Mouse (Mus musculus): ENCODE measurements around the gene Pnrc2. TPM values are rescaled to one million over a fixed set of nuclear protein-coding genes. Genes with fewer than 3 reads are reported as not detected.

The Pnrc2 gene
- total RNA-seq (2021), result 10 to 100 TPM; 59.0 to 80.1 TPM
- long read RNA-seq, transcript Pnrc2-201 (3 exons, 1,919 nt), result major isoform, 50 of 58 reads
- long read RNA-seq, partial matches to known transcripts, result 0 of 58 reads
- long read RNA-seq, other reads (novel, unspliced or antisense), result 6 of 58 reads

DNA sequence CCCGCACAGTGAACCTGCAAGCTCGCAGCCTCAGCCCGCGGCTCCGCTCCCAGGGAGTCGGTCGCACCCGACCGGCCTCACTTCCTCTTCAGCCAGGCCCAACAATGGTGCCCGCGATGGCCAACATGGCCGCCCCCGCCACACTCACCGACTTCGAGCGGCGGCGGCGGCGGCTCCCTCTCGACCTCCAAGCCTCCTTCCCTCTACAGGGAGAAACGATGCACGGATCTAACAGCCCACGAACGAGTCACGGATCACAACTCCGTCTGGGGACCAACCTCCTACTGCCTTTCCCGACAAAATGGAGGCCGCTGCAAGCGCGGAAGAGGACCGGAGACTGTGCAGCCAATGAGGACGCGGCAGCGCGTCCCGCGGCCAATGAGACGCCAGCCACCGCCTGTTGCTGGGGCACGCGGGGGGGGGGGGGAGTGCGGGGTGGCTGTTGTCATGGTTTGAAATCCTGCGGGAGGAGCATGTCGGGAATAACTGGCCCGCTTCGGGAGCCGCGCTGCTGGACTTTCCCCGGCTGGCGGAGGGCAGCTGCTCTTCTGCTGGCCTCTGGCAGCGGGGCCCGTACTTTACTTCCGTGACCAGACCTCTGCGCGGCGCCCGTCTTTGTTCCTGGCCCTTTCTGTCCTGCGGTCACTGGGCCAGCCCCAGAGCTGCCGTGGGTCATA, at the start of gene Pnrc2:
Gene Pnrc2 (minus strand): TSS at position 325 of the 677 bp plus-strand sequence.
- DNase-seq (ENCODE audit: low spot score in 2 of 2), result peak; percentile 88 to 92

GRCm38 (mm10) chr4:135922190-135922589, 48.5 kb upstream of the Pnrc2 start:
- no peak for DNase-seq (ENCODE audit: low spot score in 2 of 2)

- peak in 1 of 2 experiments; percentile 10 for DNase-seq (ENCODE audit: low spot score in 2 of 2)
Measured at GRCm38 (mm10) chr4:135921257-135922120, 47.8 kb upstream of the Pnrc2 start.

DNA sequence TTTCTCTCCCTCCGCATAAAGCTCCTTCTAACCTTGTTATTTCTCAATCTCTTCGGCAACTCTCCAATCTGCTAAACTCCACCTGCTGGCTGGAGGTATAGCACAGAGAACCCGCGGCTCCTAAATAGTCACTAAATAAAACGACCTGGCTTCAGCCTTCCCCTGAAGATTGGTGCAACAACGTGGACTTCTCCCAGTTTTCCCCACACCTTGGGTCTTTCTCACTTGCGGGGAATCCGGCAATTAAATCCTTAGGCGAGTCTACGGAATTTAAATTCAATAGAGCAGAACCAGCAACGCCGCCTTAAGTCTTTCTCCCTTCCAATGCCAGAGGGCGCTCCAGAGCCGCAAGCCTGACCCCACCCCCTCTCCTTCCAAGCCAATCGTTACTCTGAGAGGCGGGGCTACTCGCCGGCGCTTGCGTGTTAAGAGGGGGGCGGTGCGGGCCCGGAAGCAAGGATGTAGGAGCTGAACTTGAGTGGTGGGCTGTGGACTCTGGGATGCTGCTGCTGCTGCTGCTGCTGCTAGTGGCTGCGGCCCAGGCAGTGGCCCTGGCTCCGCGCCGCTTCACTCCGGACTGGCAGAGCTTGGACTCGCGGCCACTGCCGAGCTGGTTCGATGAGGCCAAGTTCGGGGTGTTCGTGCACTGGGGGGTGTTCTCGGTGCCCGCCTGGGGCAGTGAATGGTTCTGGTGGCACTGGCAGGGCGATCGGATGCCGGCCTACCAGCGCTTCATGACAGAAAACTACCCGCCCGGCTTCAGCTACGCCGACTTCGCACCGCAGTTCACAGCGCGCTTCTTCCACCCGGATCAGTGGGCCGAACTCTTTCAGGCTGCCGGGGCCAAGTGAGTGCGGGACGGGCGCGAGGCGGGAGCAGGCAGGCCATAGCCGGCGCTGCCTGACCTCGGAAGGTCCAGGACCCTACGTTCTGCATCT, 46.9 kb upstream of the Pnrc2 start, which contains the start of gene Fuca1:
Gene Fuca1 (plus strand): TSS at position 432 of the 938 bp plus-strand sequence.
- peak; percentile 97 to 98 for DNase-seq (ENCODE audit: low spot score in 2 of 2)

GRCm38 (mm10) chr4:135919280-135919639, 45.6 kb upstream of the Pnrc2 start:
- DNase-seq (ENCODE audit: low spot score in 2 of 2), result no peak

DNA sequence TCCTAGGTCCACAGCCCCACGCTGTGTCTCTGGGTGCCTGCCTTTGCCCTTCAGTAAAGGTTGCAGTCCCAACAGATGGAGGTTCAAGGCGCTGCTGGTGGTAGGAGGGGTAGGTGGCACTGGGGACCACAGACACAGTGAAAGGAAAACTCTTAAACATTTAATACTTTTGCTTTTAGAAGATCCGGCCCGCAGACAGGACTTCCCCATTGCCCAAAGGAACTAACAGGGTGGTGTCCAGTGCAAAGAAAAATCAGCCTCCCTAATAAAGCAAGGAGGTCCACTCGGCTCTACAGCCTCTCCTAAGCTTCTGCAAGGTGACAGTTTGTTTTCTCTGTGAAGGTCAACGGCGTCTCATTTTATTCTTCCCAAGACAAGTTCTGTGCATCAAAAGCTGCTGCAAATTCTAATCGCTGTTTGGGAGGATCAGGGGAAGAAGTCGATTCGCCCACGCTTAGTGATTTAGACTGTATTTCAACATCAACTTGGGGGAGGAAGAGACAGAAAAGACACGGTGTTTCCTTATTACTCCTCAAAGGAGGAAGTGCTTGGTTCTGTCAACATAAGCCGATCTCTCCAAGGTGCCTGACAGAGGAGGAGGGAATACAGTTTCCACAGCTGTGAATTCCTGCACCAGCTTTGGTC, 45.1 kb upstream of the Pnrc2 start:
- no peak for DNase-seq (ENCODE audit: low spot score in 2 of 2)

DNA sequence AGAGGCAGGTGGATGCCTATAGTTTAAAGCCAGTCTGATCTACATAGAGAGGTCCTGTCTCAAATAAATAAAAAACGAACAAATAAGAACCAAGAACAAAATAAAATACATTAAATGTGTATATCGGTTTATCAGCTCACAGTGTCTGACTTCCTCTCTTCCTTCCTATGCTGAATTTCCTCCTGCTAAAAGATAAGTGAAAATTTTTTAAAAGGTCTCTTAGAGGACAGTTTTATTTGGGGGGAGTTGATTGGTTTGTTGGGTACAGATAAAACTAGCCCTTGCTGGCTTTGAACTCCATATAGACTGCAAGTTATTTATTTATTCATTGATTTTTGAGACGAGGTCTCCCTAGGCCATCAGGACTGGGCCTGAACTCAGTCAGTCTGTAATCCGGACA, 39.8 kb upstream of the Pnrc2 start:
- DNase-seq (ENCODE audit: low spot score in 2 of 2), result no peak

GRCm38 (mm10) chr4:135912835-135913234, 39.2 kb upstream of the Pnrc2 start:
- DNase-seq (ENCODE audit: low spot score in 2 of 2), result no peak

DNA sequence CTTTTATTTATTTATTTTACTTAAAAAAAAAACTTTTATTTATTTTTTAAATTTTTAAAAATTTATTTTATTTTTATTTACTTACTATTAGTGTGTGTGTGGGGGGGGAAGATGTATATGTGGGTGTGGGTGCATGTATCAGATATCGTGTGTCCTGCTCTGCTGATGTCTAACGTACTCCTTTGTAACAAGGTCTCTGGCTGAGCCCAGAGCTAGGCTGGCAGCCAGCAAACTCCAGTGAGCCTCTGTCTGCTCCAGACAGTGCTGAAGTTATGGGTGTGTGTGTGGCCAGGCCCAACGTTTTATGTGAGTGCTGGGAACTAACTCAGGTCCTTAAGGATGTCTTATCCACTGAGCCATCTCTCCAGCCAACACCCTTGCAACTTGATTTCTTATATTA, 38.5 kb upstream of the Pnrc2 start:
- DNase-seq (ENCODE audit: low spot score in 2 of 2), result no peak

DNA sequence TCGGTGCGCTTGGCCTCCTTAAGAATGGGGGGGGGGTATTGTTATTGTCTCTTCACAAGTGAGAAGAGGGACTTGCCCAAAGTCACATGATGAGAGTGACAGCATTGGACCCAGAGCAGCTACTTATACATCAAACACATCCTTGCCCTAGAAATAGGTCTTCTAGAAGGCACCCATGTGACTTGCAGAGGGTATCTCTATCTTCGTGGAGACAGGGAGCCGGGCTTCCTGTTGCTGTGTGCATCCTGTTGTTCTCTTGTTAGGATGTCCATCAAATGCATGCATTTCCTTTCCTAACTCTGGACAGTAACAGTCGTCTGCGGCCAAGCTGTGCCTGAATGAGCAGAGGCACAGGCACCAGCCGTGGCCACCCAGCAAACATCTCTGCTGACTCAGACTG, 37.9 kb upstream of the Pnrc2 start:
- no peak for DNase-seq (ENCODE audit: low spot score in 2 of 2)

GRCm38 (mm10) chr4:135909326-135910066, 35.8 kb upstream of the Pnrc2 start:
- no peak for DNase-seq (ENCODE audit: low spot score in 2 of 2)

DNA sequence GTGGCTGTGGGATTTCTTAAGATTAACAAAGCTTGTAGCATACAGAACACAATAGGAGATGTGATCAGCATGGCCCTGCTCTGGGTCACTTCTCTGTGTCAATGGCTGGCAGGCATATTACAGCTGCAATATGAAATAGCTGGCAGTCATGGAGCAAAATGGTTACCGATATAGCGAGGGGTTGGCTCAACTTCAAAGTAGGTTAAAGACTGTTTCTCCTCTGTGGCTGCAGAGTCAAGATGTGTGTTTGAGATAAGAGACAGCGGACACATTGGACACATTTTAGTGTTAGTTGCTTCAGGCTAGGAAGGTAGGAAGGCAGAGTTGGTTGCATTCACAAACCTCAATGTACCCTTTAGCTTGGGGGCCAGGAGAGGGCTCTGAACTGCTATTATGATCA, 33.0 kb upstream of the Pnrc2 start:
- no peak for DNase-seq (ENCODE audit: low spot score in 2 of 2)

- no peak for DNase-seq (ENCODE audit: low spot score in 2 of 2)
Measured at GRCm38 (mm10) chr4:135904810-135905209, 31.2 kb upstream of the Pnrc2 start.

- DNase-seq (ENCODE audit: low spot score in 2 of 2), result no peak
Measured at GRCm38 (mm10) chr4:135902606-135903242, 29.1 kb upstream of the Pnrc2 start.

DNA sequence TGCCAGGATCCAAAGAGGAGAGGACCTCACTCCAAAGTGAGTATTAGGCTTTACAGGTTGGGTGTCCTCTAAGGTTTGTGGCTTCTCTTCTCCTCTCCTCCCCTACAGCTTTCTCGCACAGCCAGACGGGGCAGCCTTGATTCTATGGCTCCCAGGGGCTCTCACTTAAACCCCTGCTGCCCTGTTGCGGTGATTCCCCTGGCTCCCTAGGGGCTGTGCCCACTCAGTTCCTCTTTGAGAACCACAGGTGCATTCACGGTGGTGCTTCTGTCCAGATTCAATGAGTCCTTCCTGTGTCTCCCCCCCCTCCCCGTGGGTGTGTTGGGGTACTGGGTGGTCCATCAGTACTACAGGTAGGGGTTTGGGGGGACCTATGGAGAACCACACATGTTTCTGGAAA, 26.4 kb upstream of the Pnrc2 start:
- DNase-seq (ENCODE audit: low spot score in 2 of 2), result no peak

- no peak for DNase-seq (ENCODE audit: low spot score in 2 of 2)
Measured at GRCm38 (mm10) chr4:135899050-135899448, 25.4 kb upstream of the Pnrc2 start.

DNA sequence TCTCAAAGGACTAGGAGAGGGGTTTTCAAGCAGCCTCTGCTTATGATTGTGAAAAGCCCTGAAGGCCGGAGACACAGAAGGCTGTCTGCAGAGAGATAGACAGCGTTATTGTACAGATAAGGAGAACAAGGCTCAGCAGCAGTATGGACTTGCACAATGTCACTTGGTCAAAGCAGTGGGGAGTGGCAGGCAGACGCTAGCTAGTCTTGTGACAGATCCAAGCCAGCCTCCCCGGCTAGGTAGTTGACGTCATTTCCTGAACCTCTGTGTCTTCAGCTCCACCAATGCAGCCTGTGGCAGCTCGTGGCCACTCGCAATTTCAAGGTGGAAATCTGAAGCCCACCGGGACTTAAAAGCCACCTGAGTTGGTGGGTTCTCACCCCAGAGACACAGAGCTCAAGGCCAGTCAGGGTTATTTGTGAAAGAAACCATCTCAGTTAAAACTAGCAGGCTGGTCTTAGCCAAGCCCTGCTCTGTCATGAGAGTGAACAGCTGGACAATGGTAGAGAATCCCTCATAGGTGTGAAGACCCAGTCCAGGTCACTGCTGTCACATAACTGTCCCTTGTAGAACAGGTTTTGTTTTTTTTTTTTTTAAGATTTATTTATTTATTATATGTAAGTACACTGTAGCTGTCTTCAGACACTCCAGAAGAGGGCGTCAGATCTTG, 24.9 kb upstream of the Pnrc2 start:
- no peak for DNase-seq (ENCODE audit: low spot score in 2 of 2)

DNA sequence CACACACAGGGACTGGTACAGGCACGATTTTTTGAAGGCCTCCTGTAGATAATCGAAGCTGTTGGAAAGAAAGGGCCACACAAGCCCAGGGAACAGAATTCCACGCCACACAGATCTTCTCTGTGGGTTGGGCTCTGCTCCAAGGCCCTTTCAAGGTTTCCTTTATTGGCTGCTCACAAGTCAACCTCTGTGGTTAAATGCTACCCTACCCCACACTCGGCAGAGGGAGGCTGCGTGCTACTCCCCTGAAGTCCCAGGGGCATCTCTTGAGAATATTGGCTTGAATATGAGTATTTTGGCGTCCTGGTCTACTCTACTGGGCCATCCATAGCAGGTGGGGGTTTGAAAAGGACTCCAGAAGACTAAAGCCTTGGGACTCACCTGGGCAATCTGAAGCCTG, 22.5 kb upstream of the Pnrc2 start:
- no peak for DNase-seq (ENCODE audit: low spot score in 2 of 2)

GRCm38 (mm10) chr4:135895071-135895571, 21.5 kb upstream of the Pnrc2 start, which contains the start of gene Cnr2:
Gene Cnr2 (plus strand): TSS chr4:135895394.
- no peak for DNase-seq (ENCODE audit: low spot score in 2 of 2)

Measured in layer of hippocampus, postnatal 10 days (tissue).